Mouse (Mus musculus) testis, adult 2 months (tissue): Measurements from ENCODE around the gene Ppp1r12b.

Experiments used
- CTCF ChIP-seq: fragments of 200-500 bp; IDR thresholded peaks from 2 replicates; pipeline ENCODE4 v1.5.1; 2012; ENCODE audit warnings: low read depth, mild to moderate bottlenecking, inconsistent platforms, low read length, moderate library complexity; ENCODE audit not compliant: control insufficient read depth, insufficient read depth, insufficient replicate concordance
- POLR2A ChIP-seq: fragments of 200-500 bp; IDR thresholded peaks from 2 replicates; pipeline ENCODE4 v1.6.1; 2012; ENCODE audit warnings: low read depth, mild to moderate bottlenecking, inconsistent platforms, low read length, moderate library complexity; ENCODE audit not compliant: control insufficient read depth

- TF ChIP-seq CTCF (no peak), POLR2A (no peak)
Observed at GRCm38 (mm10) chr1:134942898-134943297, 12.8 kb downstream of the Ppp1r12b start.
